Mouse (Mus musculus) right cerebral cortex, adult 18-20 months (tissue): ENCODE results near the gene Gtf2e1.

Experiments
- DNase-seq: peaks from one replicate; pipeline ENCODE4 v3.0.0; 2022; ENCODE audit warnings: mixed read lengths

Gene Gtf2e1

GRCm38 (mm10) chr16:37472620-37473312, 66.8 kb downstream of the Gtf2e1 start:
- no peak for DNase-seq

GRCm38 (mm10) chr16:37469595-37469994, 70.0 kb downstream of the Gtf2e1 start:
- DNase-seq = no peak

- DNase-seq = no peak
Measured at GRCm38 (mm10) chr16:37463981-37464380, 75.6 kb downstream of the Gtf2e1 start.

DNA sequence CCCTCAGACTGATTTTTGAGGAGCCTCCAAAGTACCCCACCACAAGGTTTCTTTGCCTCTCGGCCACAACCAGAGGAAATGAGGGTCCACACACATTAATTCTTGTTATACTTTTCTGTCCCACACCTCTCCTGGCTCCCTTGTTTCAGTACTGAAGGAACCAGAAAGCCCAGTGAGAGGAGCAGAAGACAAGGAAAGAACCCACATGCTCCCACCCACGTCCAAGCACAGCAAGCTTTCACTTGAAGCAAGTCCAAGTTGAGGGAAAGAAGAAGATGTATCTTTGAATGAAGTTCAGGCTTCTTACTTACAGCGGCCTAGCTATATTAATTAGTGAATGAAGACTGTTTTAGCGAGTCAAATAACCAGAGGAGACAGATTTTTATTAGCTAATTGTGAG, 76.7 kb downstream of the Gtf2e1 start:
- DNase-seq = peak; percentile 56

DNA sequence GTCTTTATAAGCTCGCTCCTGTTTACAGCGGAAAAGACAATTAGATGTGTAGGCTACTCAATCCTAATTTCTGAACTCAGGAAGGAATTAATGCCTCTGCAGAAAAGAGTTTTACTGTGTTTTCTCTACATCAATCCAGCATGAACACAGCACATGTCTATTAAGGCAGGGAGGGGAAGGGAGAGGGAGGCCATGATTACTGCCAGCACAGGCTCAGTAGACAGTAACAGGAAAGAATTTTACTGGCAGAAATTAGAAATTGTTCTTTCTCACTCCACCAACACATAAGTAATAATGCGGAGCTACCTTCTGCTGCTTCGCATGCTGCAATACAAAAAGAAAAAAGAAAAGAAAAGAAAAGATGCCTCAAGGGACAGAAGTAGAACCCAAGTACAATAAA, 78.0 kb downstream of the Gtf2e1 start:
- DNase-seq = no peak
